Mouse (Mus musculus) layer of hippocampus, postnatal 25 days (tissue): ENCODE measurements around the gene Mettl24. TPM values are rescaled to one million over a fixed set of nuclear protein-coding genes. Genes with fewer than 3 reads are reported as not detected.
"Not testable (repeated sequence)": the region's sequence is repeated elsewhere in the genome, so short reads cannot be mapped to it uniquely, and the experiment has no call there.

Experiments
- DNase-seq, 2 experiments: peaks; one replicate each; pipeline ENCODE4 v3.0.0; 2022; ENCODE audit warnings: mixed read lengths in 2 of 2, low spot score in 1 of 2; ENCODE audit errors: extremely low spot score in 1 of 2
- total RNA-seq, 2 experiments: library from RNA; stranded (reverse); gene quantifications; 2 replicates each; pipeline ENCODE4 v1.2.3; 2021

Gene Mettl24
- total RNA-seq, 2 experiments from 2014 or later, result 1.7 to 2.3 TPM

DNA sequence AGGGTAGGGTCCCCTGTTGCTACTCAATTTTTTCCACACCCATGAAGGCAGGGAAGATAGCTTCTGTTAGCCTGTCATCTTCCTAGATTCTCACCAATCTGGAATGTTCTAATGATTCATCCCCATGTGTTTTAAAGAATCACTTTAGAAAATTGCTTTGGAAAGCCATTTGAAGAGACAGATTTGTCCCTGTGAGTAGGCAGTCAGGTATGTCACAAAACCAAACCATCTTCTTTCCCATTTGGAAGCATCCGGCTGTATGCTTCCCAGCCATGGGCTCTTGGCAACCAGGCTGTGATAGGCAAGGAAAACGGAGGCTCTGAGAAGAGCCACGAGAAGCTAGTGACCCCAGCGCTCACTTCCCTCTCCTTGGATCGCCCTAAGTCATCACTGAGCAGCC is 47.1 kb downstream of the Mettl24 start:
- peak; percentile 3 to 10 for DNase-seq

DNA sequence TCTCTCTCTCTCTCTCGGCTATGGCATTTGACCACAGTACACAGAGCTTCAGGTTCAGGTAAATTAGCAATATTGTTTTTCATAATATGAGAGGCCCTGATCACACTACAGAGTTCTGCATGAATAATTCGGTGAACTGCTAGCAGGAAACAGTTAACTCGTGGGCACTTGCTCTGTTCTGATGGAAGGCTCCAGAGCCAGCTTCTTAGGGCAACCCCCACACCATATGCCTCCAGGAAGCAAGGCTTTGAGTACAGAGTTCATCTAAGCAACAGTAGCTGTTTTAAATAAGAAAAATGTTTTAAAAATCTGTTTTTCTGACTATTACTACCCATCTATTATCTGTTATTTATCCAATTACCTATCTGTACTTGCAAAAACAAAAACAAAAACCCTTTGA is 50.2 kb downstream of the Mettl24 start:
- DNase-seq, result no peak

DNA sequence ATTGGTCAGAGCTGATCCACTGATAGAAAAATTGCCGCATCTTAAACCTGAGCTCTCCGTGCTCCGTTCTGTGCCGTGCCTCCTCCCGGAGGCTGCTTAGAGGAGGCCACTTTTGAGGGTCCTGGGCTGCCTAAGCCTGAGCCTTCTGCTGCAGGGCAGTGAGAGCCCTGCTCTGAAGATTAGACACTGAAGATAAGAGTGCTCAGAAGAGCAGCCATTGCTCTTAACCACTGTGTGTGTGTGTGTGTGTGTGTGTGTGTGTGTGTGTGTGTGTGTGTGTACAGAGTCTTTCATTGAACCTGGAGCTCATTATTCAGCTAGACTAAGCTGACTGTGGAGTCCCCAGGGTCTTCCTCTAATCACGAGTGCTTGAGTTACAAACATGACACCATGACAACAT is 53.1 kb downstream of the Mettl24 start:
- DNase-seq, result no peak

DNA sequence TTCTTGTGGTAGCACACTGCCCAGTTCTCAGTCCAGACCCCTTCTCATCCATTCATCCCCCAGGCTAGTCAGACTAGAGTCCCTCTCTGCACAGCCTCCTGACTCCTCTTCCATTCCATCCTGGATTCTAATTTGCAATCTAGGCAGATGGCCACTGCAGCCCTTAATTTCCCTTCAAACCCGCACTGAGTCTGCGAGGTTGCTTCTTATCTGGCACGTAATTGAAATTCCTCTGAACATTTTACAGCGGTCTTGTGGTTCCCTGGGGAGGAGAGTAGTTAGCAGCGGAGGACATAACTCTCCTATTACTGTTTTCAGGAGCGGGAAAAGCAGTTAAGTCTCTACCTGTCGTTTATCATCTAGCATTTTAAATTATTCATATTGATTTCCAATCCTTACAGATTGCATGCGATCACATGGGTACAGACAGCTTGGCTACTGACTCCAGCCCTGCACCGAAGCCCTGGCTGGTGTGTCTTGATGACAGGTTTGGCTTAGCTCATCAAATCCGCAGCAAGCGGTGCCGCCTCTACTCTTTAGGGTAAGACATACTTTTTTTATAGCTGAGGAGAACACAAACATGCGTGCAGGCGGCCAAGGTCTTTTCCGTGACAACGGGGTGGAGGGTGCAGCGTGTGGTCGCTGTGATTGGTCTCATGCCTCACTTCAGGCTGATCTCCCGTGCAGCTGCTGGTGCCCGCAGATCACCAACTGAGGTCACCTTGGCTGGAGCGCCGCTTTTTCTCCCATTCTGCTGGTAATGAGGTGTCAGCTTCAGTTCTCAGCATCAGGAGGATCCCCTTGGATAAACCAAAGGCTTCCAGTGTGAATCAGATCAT is 54.4 kb downstream of the Mettl24 start:
- DNase-seq, result no peak

DNA sequence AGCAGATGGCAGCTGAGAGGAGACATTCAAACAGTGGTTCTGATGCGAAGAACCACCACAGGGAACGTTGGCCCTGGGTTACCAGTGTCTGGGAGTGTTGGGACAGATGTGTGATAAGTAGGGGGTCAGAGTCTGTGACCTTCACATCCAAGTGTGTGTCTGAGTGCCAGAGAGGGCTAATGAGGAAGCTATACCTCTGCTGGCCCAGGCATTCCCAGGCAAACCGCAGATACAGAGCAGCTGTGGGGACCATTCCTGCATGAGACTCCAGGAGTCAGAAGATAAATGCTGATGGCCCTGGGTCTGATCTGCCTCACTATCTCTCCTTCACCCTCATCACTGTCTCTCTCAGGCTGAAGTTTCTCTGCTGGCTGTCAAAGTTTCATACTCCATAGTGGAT is 57.6 kb downstream of the Mettl24 start:
- DNase-seq, result peak in 1 of 2 experiments; percentile 1

DNA sequence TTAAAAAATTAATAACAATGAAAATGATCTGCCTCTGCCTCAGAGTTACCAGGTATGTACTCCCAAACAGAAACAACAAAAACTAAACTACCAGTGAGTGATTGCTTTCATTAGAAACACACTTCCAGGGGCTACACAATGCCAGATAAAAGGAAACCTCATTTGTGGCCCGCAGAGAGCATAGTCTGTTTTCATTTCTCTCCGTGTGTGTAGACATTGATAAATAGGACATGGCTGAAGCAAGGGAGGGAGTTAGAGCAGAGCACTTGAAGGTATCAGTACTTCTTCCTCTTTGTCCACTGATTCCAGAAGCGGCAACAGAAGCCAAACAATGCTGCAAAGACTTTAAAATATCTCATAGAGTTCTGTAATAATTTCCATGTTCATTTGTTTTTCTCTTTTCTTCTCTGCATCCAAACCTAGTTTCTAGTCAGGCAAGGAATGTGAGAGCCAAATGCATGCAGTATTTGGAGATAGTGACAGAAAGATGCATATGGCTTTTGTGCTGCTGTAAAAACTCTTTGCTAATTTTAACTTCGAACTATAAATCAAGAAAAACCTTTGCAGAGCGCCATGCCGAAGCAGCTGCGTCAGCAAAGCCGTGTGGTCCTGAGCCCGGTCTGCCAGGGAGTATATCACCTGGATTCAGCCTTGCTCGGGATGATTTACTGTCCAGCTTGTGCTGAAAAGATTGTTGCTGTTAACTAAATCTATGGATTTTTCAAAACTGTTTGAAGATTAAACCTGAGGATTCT is 67.4 kb downstream of the Mettl24 start:
- DNase-seq, result no peak

DNA sequence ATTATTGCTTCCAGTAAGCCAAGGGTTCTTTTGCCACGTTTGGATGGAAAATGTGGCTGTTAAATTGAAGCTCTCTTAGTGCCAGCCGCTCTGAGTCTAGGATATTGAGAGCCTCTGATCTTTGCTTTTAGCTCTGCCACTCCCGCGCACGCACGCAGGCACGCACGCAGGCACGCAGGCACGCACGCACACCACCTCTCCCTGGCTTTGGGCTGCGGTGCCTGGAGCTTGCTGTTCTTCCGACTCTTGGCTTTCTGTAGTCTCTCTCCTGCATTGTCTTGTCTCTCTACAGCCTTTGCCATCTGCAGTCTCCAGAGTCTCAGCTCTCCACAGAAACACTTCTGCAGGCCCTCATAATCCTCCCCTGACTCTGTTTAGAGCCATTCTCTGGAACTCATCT is 68.1 kb downstream of the Mettl24 start:
- no peak for DNase-seq

DNA sequence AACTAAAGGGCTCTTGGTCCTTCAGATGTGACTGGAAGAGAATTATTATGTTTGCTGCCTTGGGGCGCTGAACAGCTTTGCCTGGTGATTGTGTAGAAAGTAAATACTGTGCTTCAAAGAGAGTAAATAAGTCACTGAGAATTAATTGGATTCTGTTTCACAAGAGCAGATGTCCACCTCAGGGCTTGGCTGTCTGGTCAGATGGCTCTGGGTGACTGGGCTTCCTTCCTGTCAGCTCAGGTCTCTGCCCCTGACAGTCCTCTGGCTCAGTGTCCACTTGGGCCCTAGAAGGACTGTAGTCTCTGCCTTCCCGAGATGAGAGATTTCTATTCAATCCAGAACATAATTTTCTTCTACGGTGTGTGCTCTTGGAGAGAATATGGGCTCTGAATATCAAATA is 70.0 kb downstream of the Mettl24 start:
- DNase-seq, result no peak

DNA sequence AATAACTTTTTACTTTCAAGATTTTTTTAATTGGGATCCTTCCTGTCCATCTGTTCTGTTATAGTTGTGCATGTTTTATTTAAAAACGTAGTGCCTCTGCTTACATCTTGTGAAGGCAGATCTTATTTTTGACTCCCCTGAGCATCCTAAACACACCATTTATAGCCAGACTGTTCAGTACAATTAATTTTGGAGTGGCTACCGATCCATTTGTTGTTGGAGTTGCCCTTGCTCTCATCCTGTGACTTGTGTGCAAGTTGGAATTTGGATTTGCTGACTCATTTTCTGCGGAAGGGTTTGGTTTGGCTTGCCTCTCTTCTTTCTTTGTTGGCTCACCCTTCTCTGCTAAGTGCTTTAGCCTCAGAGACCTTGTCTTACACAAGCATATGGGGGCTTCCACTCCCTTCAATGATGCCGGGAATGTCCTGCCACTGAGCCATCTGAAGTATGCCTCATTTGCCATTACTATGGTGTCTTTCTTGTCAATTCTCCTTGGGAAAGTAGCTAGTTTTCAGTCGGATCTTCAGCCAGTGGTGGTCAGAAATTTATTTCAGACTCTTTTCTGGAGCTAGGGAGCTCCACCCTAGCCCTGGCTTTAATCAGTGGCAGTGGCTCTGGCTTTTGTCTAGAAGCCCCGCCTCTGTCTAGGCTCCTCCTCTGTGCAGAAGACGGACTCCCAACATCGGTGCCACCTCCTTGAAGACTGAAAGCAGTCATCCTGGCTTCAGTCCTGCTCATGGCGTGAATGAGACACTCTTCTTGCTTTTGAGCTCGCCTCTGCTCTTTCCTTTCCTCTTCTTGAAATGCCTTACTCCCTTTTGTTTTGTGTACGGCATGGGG is 75.3 kb downstream of the Mettl24 start:
- DNase-seq, result no peak

DNA sequence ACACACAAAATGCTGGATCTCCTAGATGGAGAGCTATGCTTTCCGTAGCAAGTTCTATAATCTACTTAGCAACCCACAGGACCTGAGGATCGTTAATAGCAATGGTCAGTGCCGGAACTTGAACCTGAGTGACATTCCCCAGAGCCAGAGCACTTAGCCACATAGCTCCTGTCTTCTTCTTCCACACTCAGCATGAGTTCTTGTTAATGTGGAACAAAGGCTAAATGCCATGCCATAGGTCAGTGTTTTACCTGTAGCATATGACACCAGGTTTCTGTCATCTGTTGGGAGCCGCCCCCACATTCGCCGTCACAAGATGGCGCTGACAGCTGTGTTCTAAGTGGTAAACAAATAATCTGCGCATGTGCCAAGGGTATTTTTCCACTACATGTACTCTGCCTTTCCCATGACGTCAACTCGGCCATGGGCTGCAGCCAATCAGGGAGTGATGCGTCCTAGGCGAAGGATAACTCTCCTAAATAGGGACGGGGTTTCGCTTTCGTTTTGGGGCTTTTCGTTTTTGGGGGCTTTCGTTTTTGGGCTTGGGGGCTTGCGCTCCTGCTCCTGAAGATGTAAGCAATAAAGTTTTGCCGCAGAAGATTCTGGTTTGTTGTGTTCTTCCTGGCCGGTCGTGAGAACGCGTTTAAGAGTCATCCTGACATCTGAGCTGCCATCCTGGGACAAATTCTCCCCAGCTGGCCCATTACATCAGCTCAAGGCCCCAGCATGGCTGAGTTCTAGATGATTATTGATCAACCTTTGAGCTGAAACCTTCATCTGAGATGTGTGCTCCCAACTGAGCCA is 76.5 kb downstream of the Mettl24 start:
- not testable (repeated sequence) for DNase-seq

DNA sequence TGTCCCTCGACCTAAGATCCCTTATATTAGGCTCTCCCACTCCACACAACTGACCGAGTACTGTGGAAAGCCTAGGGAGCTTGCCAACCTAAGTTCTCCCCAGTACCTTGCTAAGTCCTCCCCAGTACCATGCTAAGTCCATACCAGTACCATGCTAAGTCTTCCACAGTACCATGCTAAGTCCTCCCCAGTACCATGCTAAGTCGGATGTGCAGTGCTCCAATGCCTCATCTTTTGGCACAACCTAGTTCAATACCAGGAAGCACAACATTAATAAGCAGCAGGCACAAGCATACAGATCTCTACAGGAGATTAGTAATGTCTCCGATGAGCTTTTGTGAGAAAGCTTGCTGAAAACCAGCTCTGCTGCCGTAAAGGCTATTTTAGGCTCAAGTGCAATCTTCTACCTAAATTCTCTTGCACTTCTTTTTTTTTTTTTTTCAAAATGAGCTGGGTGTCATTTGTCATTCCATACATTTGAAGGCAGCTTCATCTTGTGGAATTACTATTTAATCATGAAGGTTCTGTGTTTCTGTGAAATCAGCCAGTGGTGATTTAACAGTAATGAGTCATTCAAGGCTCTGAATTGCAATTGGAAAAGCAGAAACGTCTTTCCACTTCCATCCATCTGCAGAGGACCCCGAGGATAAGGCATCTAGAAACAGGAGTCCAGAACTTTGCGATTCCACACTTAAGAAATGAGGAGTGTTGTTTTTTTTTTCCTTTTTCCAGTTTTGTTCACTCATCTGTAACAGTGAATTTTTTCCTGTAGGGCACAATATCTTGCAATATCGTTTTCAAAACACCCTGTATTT is 77.3 kb downstream of the Mettl24 start:
- DNase-seq, result no peak

DNA sequence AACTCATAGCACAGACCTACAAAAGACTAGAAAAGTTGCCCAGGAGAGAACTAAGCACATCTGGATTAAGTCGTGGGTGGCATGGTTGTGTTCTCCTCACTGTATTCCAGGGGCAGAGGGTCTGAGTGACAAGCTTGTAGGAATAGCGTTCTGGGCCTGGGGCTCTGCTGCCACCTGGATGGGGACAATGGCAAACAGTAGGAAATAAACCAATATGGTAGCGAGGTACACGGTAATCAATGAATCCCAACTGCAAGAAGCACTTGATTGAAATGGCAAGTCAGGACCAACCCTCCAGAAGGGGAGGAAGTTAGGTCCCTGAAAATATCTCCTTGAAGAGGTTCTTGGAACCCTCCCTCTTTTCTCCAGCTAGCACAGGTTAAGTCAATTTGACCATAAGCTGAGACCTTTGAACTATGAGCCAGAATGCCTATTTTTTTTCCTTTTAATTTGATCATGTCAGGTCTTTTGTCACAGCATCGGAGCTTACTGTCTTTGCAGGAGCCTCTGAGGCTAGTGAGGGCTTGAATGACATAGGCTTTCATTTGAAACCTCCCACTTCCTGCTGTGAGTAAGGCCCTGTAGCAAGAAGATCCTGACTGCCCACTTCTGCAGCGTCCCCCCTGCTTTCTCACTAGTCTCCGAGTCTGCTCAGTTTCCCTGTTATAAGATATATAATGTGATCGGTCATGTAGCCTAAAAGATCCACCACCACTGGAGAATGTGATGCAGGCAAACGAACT is 78.1 kb downstream of the Mettl24 start:
- no peak for DNase-seq

DNA sequence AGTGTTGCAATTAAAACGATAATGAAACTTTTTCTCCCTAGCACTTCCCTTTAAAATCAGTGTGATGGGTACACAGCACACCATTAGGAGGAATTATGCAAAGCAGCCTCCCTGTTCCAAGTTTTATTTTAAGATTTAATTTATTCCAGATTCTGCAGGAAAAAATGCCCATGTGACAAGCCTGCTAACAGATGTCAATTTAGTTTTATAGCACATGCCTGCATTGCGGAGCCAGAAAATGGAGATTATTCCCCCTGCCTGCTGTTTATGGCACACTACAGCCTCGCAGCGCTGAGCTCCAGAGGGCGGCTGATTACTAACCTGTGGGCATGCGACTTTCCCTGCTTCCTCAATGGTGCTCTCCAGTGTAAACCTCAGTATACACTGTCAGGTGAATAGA is 79.5 kb downstream of the Mettl24 start:
- no peak for DNase-seq

DNA sequence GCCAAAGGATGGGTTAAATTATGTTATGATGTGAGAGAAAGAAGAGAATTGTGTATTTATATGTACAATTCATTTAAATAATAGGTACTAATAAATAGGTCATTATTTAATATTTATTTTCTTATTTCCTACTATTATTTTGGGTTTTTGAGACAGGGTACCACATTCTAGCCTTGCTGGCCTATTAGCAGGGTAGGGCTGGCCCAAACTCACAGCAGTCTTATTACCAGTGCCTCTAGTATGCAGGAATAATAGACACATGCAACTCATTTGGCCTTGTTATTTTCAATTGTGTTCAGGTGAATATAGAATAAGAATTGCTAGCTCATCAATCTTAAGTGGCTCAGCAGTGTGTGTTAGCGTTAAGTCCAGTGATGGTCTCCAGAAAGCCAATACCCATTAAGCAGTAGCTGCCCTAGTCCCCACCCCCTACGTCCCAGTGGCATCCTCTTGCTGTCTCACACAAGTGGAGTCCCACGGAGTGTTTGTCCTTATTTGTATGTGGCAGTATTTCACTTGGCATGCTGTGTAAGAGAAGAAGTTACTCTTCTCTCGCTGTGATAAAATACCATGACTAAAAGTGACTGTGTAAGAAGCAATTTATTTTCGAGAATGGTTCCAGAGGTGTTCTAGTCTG is 80.1 kb downstream of the Mettl24 start:
- DNase-seq, result no peak

DNA sequence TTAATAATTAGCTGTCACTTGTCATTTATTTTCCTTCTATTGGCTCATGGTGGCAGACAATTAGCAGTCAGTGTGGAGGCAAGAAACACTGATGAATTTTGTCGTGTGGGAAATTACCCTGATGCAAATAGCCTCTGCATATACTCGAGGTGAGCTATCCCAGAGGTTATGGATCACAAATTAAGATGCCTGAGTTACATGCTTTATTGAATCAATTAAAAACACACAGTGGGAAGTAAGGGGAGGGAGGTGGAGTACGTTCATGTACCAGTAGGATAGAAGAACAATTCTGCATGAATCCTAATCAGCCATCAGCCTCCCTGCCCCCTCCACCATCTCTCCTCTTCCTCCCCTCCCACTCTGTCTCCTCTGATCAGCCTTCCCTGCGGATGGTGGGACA is 89.2 kb downstream of the Mettl24 start:
- no peak for DNase-seq

DNA sequence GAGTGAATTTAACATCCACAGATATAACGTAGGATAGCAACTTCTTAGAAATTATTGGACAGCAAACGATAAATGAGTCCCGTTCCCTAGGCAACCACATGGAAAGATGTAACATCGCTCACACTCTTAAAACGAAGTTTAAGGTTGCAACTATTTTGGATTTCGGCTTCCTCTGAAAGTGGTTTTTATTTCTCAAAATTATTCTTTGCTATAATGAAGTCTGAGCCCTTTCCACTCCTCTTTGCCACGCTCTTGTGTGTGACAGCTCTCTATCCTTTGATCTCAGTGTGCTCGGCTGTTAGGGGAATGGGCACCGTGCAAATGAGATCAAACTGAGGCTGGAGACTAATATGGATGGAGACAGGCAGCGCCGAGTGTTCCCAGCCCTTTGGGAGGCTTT is 92.1 kb downstream of the Mettl24 start:
- no peak for DNase-seq

DNA sequence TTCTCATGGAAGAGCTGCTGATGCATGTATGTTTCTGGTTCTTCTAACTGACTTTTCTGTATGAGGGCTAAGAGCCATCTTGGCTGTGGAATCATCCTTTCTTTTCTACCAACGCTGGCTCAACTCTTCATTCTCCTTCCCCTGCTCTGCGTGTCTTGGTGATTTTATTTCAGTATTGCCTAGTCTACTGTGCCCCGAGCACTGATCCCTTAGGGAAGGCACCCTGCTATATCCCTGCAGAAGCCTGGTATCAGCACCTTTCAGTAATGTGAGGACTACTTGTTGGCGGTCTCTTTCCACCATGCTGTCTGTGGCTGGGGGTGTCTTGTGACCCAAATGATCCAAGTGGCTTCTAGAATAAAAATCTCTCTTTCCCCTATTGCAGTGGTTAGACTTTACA is 92.6 kb downstream of the Mettl24 start:
- DNase-seq, result no peak

DNA sequence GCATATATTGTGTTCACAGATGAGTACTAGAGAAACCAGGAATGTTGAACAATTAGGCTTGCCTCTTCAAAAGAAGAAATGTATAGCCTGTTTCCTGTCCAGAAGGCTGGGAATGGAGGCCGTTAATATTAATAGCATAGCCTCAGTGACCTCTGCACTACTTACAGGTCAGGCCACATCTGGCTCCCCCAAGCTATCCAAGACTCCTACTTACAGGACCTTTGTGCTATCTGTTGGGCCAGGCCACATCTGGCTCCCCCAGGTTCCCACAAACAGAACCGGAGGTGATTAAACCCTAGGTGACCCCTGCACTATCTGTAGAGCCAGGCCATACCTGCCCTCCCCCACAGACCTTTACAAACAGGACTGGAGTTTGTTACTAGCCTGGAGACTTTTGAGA is 94.1 kb downstream of the Mettl24 start:
- no peak for DNase-seq
